Mouse (Mus musculus) myocyte (in vitro differentiated cells): ENCODE measurements around the gene Olfr1143. TPM values are rescaled to one million over a fixed set of nuclear protein-coding genes. Genes with fewer than 3 reads are reported as not detected.

Experiments used
- H3K27me3 ChIP-seq: one replicate; pipeline ENCODE4 v1.6.1; 2011; ENCODE audit not compliant: control insufficient read depth, insufficient read depth, insufficient read length
- H3K36me3 ChIP-seq: one replicate; pipeline ENCODE4 v1.6.1; 2011; ENCODE audit not compliant: control insufficient read depth, insufficient read depth
- H3K4me2 ChIP-seq: one replicate; pipeline ENCODE4 v1.6.1; 2011; ENCODE audit warnings: low read depth, control low read depth
- H3K4me3 ChIP-seq: one replicate; pipeline ENCODE4 v1.5.1; 2011; ENCODE audit warnings: mild to moderate bottlenecking, control low read depth, moderate library complexity
- H3K79me2 ChIP-seq: one replicate; pipeline ENCODE4 v1.6.1; 2011; ENCODE audit not compliant: control insufficient read depth, insufficient read depth
- H3ac ChIP-seq: one replicate; pipeline ENCODE4 v1.6.1; 2011; ENCODE audit not compliant: control insufficient read depth, insufficient read length
- CEBPB ChIP-seq: IDR thresholded peaks from 2 replicates; pipeline ENCODE4 v1.6.1; 2011; ENCODE audit warnings: mild to moderate bottlenecking, moderate library complexity; ENCODE audit not compliant: poor library complexity, insufficient read depth, severe bottlenecking
- E2F4 ChIP-seq: IDR thresholded peaks from one replicate; pipeline ENCODE4 v1.6.1; 2011; ENCODE audit warnings: mild to moderate bottlenecking, control low read depth, moderate library complexity; ENCODE audit not compliant: insufficient read depth
- MAX ChIP-seq: IDR thresholded peaks from one replicate; pipeline ENCODE4 v1.6.1; 2011; ENCODE audit warnings: low read depth, mild to moderate bottlenecking, control low read depth
- MYOD1 ChIP-seq, 3 experiments: IDR thresholded peaks; one replicate each; pipeline ENCODE4 v1.6.1; 2011; ENCODE audit warnings: control low read depth in 2 of 3, low read depth in 2 of 3, mild to moderate bottlenecking in 2 of 3, moderate library complexity in 1 of 3; ENCODE audit not compliant: insufficient read length in 2 of 3, control insufficient read depth in 1 of 3
- MYOG ChIP-seq, 3 experiments: IDR thresholded peaks; one replicate each; pipeline ENCODE4 v1.6.1; 2011; ENCODE audit warnings: control low read depth in 2 of 3, low read depth in 2 of 3, mild to moderate bottlenecking in 2 of 3; ENCODE audit not compliant: insufficient read length in 2 of 3, control insufficient read depth in 1 of 3, insufficient read depth in 1 of 3
- POLR2A ChIP-seq: IDR thresholded peaks from one replicate; pipeline ENCODE4 v1.6.1; 2011; ENCODE audit warnings: low read depth, mild to moderate bottlenecking, control low read depth, moderate library complexity; ENCODE audit not compliant: insufficient read length
- POLR2AphosphoS2 ChIP-seq: IDR thresholded peaks from one replicate; pipeline ENCODE4 v1.6.1; 2011; ENCODE audit warnings: low read depth, control low read depth; ENCODE audit not compliant: insufficient read length
- REST ChIP-seq: IDR thresholded peaks from one replicate; pipeline ENCODE4 v1.6.1; 2011; ENCODE audit warnings: mild to moderate bottlenecking, control low read depth, moderate library complexity; ENCODE audit not compliant: insufficient read depth, insufficient read length
- SRF ChIP-seq: IDR thresholded peaks from one replicate; pipeline ENCODE4 v1.6.1; 2011; ENCODE audit warnings: low read depth; ENCODE audit not compliant: control insufficient read depth, insufficient read length
- TCF12 ChIP-seq: IDR thresholded peaks from one replicate; pipeline ENCODE4 v1.6.1; 2011; ENCODE audit warnings: mild to moderate bottlenecking, control low read depth; ENCODE audit not compliant: poor library complexity, insufficient read depth, severe bottlenecking
- TCF3 ChIP-seq: IDR thresholded peaks from one replicate; pipeline ENCODE4 v1.6.1; 2011; ENCODE audit warnings: low read depth, control low read depth; ENCODE audit not compliant: insufficient read length
- USF1 ChIP-seq: IDR thresholded peaks from one replicate; pipeline ENCODE4 v1.6.1; 2011; ENCODE audit warnings: low read depth, mild to moderate bottlenecking, control low read depth, moderate library complexity
- polyA plus RNA-seq: library from polyadenylated mRNA; unstranded; fragments of >200 nt; fragmentation: generic; extraction: Trizol; gene quantifications from one replicate; pipeline ENCODE4 v1.2.1, GENCODE M21; 2012; ENCODE audit warnings: missing spikeins

Gene Olfr1143
- polyA plus RNA-seq, result not detected

DNA sequence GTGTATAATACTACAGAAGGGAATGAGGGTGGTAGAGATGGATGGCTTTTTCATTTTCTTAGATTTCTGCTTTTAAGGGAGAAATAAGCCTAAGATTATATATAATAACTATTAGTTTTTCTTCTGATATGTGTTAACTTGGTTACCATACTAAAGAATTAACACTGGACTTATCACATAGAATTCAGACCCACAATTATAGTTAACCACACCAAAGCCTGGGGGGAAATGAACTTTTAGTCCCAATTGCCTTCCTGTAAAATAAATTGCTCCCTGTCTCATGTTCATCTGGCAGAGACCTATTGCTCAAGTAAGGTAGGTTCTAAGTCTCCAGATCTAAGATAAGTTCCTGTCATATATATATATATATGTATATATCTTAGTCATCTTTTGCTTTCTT, at the start of gene Olfr1143:
Gene Olfr1143 (plus strand): TSS at position 301 of the 400 bp plus-strand sequence.
- Histone ChIP-seq H3ac (no peak within 1 kb of the TSS), H3K4me3 (no peak within 1 kb of the TSS), H3K36me3 (no peaks in the 10 kb centered on the region), H3K79me2 (no peaks in the 10 kb centered on the region), H3K27me3 (no peaks in the 10 kb centered on the region), H3K4me2 (no peak within 1 kb of the TSS)
- no peak for TF ChIP-seq E2F4
- no peak for TF ChIP-seq TCF3
- TF ChIP-seq POLR2A, result no peak
- TF ChIP-seq CEBPB, result no peak
- no peak for TF ChIP-seq TCF12
- TF ChIP-seq MAX, result no peak
- TF ChIP-seq SRF, result no peak
- no peak for TF ChIP-seq MYOD1 (IDR thresholded peaks at IDR 0.05; ENCODE audit: control insufficient read depth in 1 of 3, insufficient read length in 2 of 3, low read depth in 2 of 3)
- no peak for TF ChIP-seq POLR2AphosphoS2
- no peak for TF ChIP-seq MYOG (IDR thresholded peaks at IDR 0.05; ENCODE audit: control insufficient read depth in 1 of 3, insufficient read depth in 1 of 3, insufficient read length in 2 of 3, low read depth in 2 of 3)
- TF ChIP-seq USF1, result no peak

DNA sequence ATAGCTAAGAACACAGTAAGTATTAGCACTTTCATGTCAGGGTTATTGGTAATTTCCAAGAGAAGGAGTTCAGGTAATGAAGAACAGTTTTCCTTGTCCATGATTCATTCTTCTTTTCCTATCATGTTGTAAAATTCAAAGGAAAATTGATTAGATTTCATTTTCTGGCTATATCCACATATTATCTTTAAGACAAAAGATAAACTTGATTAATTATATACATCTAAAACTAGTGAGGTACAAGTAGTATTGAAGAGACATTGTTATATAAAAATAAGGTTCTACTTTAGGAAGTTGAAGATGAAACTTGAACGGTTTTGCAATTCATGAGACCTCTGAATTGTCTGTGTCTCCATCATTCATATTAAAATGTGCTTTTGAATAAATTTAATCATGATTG, 46.5 kb upstream of the Olfr1143 start, which contains the start of gene Olfr1141:
Gene Olfr1141 (minus strand): TSS at position 101 of the 400 bp plus-strand sequence.
- Histone ChIP-seq H3K79me2 (no peaks in the 10 kb centered on the region), H3ac (no peak within 1 kb of the TSS), H3K27me3 (no peaks in the 10 kb centered on the region), H3K36me3 (no peaks in the 10 kb centered on the region), H3K4me2 (no peak within 1 kb of the TSS), H3K4me3 (no peak within 1 kb of the TSS)
- TF ChIP-seq POLR2A (no peak), TCF12 (no peak), MYOD1 (IDR thresholded peaks at IDR 0.05; ENCODE audit: control insufficient read depth in 1 of 3, insufficient read length in 2 of 3, low read depth in 2 of 3) (no peak), POLR2AphosphoS2 (no peak), USF1 (no peak), MAX (no peak), E2F4 (no peak), CEBPB (no peak), SRF (no peak), MYOG (IDR thresholded peaks at IDR 0.05; ENCODE audit: control insufficient read depth in 1 of 3, insufficient read depth in 1 of 3, insufficient read length in 2 of 3, low read depth in 2 of 3) (no peak), TCF3 (no peak), REST (no peak)

DNA sequence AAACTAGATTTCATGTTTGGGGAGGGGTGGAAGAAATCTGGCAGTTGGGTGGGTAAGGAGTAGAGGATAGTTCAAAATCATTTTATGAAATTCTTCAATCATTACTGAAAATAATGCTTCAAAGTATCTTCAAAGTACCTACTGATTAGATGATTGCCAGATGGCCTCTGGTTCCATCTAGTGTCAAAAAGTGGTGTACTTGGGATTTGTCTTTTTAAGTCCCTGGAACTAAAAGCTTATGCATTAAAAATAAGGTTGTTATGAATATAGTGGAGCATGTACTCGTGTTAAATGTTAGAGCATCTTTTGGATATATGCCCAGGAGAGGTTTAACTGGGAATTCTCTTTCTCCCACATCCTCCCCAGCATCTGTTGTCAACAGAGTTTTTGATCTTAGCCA, 24.2 kb upstream of the Olfr1143 start:
- H3K4me3 ChIP-seq, result no peak overlapping the region
- no peak overlapping the region for H3K4me2 ChIP-seq
- H3ac ChIP-seq, result no peak overlapping the region

DNA sequence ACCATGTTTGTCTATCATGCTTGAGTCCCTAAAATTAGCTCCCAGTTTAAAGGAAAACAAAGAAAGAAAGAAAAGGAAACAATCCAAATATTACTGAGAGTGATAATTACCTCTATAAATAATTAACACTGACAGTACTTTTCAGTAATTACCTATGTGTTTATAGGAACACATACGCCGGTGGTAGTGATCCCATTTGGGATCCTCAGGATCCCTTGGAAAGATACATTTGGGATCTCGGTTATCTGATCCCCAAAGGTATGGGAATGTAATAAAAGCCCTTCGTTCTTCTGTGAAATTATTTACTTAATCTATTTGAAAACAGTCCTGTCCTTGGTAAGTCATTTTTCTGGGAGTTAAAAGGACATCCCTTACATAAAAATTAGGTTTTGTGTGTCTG, 21.2 kb upstream of the Olfr1143 start, which contains the start of gene Olfr152:
Gene Olfr152 (plus strand): TSS at position 301 of the 400 bp plus-strand sequence.
- Histone ChIP-seq H3K27me3 (no peaks in the 10 kb centered on the region), H3ac (no peak within 1 kb of the TSS), H3K4me3 (no peak within 1 kb of the TSS), H3K36me3 (no peaks in the 10 kb centered on the region), H3K79me2 (no peaks in the 10 kb centered on the region), H3K4me2 (no peak within 1 kb of the TSS)
- TF ChIP-seq REST, result no peak
- TF ChIP-seq MAX, result no peak
- no peak for TF ChIP-seq POLR2A
- no peak for TF ChIP-seq USF1
- TF ChIP-seq MYOG (IDR thresholded peaks at IDR 0.05; ENCODE audit: control insufficient read depth in 1 of 3, insufficient read depth in 1 of 3, insufficient read length in 2 of 3, low read depth in 2 of 3), result no peak
- no peak for TF ChIP-seq TCF12
- TF ChIP-seq MYOD1 (IDR thresholded peaks at IDR 0.05; ENCODE audit: control insufficient read depth in 1 of 3, insufficient read length in 2 of 3, low read depth in 2 of 3), result no peak
- no peak for TF ChIP-seq SRF
- no peak for TF ChIP-seq TCF3
- no peak for TF ChIP-seq POLR2AphosphoS2
- TF ChIP-seq E2F4, result no peak
- TF ChIP-seq CEBPB, result no peak

More for the DNA sequence above, 24.2 kb upstream of the Olfr1143 start:
- Histone ChIP-seq H3K36me3 (no peaks in the 10 kb centered on the region), H3K79me2 (no peaks in the 10 kb centered on the region), H3K27me3 (no peaks in the 10 kb centered on the region)
- TF ChIP-seq CEBPB, result no peak
- no peak for TF ChIP-seq USF1
- TF ChIP-seq SRF, result no peak
- no peak for TF ChIP-seq TCF12
- TF ChIP-seq MYOG (IDR thresholded peaks at IDR 0.05; ENCODE audit: control insufficient read depth in 1 of 3, insufficient read depth in 1 of 3, insufficient read length in 2 of 3, low read depth in 2 of 3), result no peak
- no peak for TF ChIP-seq REST
- TF ChIP-seq POLR2AphosphoS2, result no peak
- no peak for TF ChIP-seq TCF3
